Mouse (Mus musculus): ENCODE data around the gene Prdx6b. TPM values are rescaled to one million over a fixed set of nuclear protein-coding genes. Genes with fewer than 3 reads are reported as not detected.

Prdx6b gene
- polyA plus RNA-seq, 1 experiment from 2014 or later = not detected

GRCm38 (mm10) chr2:80325779-80326178 is 33.5 kb downstream of the Prdx6b start:
- Histone ChIP-seq H3K4me1 (replicated peaks) (no peaks in the 10 kb centered on the region), H3K9me3 (replicated peaks) (no peaks in the 10 kb centered on the region), H3K27ac (no peak overlapping the region), H3K36me3 (peaks cover 68% of the 10 kb centered on the region), H3K4me2 (no peak overlapping the region), H3K9ac (no peak overlapping the region), H3K4me3 (no peak overlapping the region), H3K27me3 (no peaks in the 10 kb centered on the region)
- ATAC-seq (replicated peaks; ENCODE audit: insufficient number of reproducible peaks, insufficient read depth, low FRiP score, low read depth) = no peak
- WGBS = 86% methylated on average over 2 of the region's 2 CpGs

DNA sequence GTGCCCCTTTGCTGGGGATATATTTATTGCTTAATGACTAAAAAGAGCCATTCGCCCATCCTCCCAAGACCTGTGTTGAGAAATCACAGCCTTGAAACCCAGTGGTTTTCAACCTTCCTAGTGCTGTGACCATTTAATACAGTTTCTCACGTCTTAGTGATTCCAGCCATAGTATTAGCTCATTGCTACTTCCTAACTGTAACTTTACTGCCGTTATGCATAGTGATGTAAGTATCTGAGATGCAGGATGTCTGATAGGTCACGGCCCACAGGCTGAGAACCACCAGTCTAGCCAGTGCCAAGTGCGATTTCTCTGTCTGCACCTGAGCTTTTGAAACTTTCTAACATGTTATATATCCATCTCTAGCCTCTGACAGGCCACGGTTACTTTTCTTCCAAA is 35.0 kb downstream of the Prdx6b start:
- no peak for ATAC-seq (replicated peaks; ENCODE audit: insufficient number of reproducible peaks, insufficient read depth, low FRiP score, low read depth)
- Histone ChIP-seq H3K4me1 (replicated peaks) (no peaks in the 10 kb centered on the region), H3K9me3 (replicated peaks) (no peaks in the 10 kb centered on the region), H3K27me3 (no peaks in the 10 kb centered on the region), H3K4me3 (no peak overlapping the region), H3K27ac (no peak overlapping the region), H3K36me3 (peaks cover 63% of the 10 kb centered on the region), H3K4me2 (no peak overlapping the region), H3K9ac (no peak overlapping the region)
- 89% methylated on average over 6 of the region's 6 CpGs for WGBS

DNA sequence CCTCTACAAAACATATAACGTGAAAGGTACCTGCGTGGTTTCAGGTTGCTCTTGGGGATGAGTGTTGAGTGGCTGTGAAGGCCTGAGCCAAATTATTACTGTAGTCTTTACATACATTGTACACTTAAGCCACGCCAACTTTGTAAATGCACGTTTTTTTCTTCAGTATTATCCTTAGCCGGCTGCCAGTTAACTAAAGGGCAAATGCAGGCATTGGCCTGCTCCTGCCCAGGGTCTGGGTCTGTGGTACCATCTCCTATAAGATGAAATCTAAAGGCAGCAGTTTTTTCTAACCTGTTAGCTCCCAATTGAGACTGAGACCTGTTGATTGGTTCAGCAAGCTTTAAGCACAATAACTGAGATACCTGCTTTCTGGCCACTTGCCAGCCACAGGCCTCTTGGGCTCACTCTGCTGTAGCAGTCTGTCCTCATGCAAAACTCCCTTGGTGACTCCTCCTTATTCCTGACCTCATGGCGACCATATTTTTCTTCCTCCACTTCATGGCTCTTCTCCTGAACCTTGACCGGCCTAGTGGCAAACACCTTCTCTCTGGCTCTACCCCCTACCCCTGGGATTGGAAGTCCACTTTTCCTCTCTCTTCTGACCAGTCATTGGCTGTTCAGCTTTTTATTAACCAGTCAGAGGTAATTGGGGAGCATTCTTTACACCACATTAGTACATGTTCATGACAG is 36.8 kb downstream of the Prdx6b start:
- Histone ChIP-seq H3K4me2 (no peak overlapping the region), H3K9ac (no peak overlapping the region), H3K27ac (no peak overlapping the region), H3K27me3 (no peaks in the 10 kb centered on the region), H3K4me3 (no peak overlapping the region), H3K9me3 (replicated peaks) (no peaks in the 10 kb centered on the region), H3K36me3 (peaks cover 59% of the 10 kb centered on the region), H3K4me1 (replicated peaks) (no peaks in the 10 kb centered on the region)
- ATAC-seq (replicated peaks; ENCODE audit: insufficient number of reproducible peaks, insufficient read depth, low FRiP score, low read depth) = no peak
- 91% methylated on average over 7 of the region's 7 CpGs for WGBS

GRCm38 (mm10) chr2:80340537-80340936 is 48.3 kb downstream of the Prdx6b start:
- Histone ChIP-seq H3K4me2 (no peak overlapping the region), H3K9ac (no peak overlapping the region), H3K4me1 (replicated peaks) (no peaks in the 10 kb centered on the region), H3K9me3 (replicated peaks) (no peaks in the 10 kb centered on the region), H3K27me3 (no peaks in the 10 kb centered on the region), H3K27ac (no peak overlapping the region), H3K4me3 (no peak overlapping the region), H3K36me3 (peaks cover 80% of the 10 kb centered on the region)
- ATAC-seq (replicated peaks; ENCODE audit: insufficient number of reproducible peaks, insufficient read depth, low FRiP score, low read depth) = no peak
- 96% methylated on average over 9 of the region's 9 CpGs for WGBS

Other genes starting within 250 kb of the Prdx6b start
- gene Pde1a, start 163.0 kb upstream of the Prdx6b start, polyA plus RNA-seq (2015; fragmentation: Nextera tagmentation; extraction: Ambion mirVana) = 25.5 and 26.2 TPM in 2 replicates
- 47.2 and 52.2 TPM in 2 replicates for gene Dnajc10, start 23.0 kb downstream of the Prdx6b start, polyA plus RNA-seq (2015; fragmentation: Nextera tagmentation; extraction: Ambion mirVana)
- 7.4 and 8.2 TPM in 2 replicates for gene Frzb, start 155.2 kb downstream of the Prdx6b start, polyA plus RNA-seq (2015; fragmentation: Nextera tagmentation; extraction: Ambion mirVana)

All from heart, embryonic 15.5 days (tissue).